Mouse (Mus musculus) liver, embryonic 14.5 days (tissue): ENCODE measurements around the gene Ttll13.

Experiments used
- CTCF ChIP-seq: IDR thresholded peaks from 2 replicates; pipeline ENCODE4 v1.5.1; 2016; ENCODE audit warnings: antibody characterized with exemption, low read depth, control low read depth
- EP300 ChIP-seq: IDR thresholded peaks from 2 replicates; pipeline ENCODE4 v1.6.1; 2016; ENCODE audit warnings: antibody characterized with exemption, low read depth

GRCm38 (mm10) chr7:80241661-80242060 is 4.5 kb upstream of the Ttll13 start:
- TF ChIP-seq CTCF (no peak), EP300 (no peak)
